Comparison of ENCODE assay signal across 23 mouse cellular contexts in the genomic region with DNA sequence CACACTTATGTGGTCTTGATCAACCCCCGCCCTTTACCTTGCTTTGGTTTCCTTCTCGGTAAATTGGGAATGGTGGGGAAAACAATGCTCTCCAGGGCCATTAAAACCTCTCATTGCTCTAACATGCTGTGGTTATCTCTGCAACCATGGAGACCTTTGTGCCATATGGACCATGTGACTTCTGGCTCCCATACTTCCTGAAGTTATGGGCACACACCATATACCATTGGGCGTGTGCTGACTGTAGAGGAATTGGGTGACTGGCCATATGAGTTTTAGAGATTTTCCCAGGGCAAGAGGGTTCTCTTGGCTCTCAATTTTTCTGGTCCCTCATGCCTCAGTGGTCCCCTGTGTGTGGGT. TPM values are rescaled to one million over a fixed set of nuclear protein-coding genes. Genes with fewer than 3 reads are reported as not detected.
DNase-seq lines count a peak whose midpoint lies in the region; ATAC-seq and TF ChIP-seq lines count a peak whose summit lies in the region.
"Had no signal": no experiment of that assay in that cellular context is flagged by ENCODE, and none has a peak within 500 bp of the region (broad histone marks: within the 10 kb centered on the region; RNA-seq: fewer than 3 reads in every experiment).

No protein-coding gene starts in this region.

- TF ChIP-seq CTCF in kidney, postnatal 0 days (IDR thresholded peaks at IDR 0.05; ENCODE audit: low read depth), result no peak
- TF ChIP-seq CTCF in testis, adult 2 months (IDR thresholded peaks at IDR 0.05; ENCODE audit: control insufficient read depth, insufficient read depth, insufficient replicate concordance, low read depth, low read length), result no peak
- no peak for TF ChIP-seq CTCF in left cerebral cortex, adult 2 months (IDR thresholded peaks at IDR 0.05)

- 73% methylated on average over 3 of the region's 3 CpGs for WGBS in kidney, postnatal 0 days
- WGBS in forebrain, embryonic 10.5 days, result 98% methylated on average over 3 of the region's 3 CpGs

- no peak overlapping the region for H3K9ac ChIP-seq in kidney, postnatal 0 days (ENCODE audit: low read depth, low read length)
- H3K9ac ChIP-seq: embryonic facial prominence, embryonic 15.5 days; forebrain, postnatal 0 days; hindbrain, embryonic 15.5 days; limb, embryonic 12.5 days; midbrain, embryonic 12.5 days; neural tube, embryonic 13.5 days had no signal

- intact Hi-C loops in left cerebral cortex, adult 2 months (cut with DNase I), result no loop called here

- no peak overlapping the region for H3K4me2 ChIP-seq in kidney, postnatal 0 days (ENCODE audit: low read length)
- H3K4me2 ChIP-seq: embryonic facial prominence, embryonic 15.5 days; hindbrain, embryonic 15.5 days; limb, embryonic 12.5 days; midbrain, embryonic 12.5 days; neural tube, embryonic 13.5 days had no signal

- DNase-seq in kidney, postnatal 0 days (ENCODE audit: low spot score), result no peak
- DNase-seq in kidney, postnatal 4 days, result no peak
- no peak for DNase-seq in testis, postnatal 14 days (ENCODE audit: low spot score)
- DNase-seq in forebrain, embryonic 10.5 days (ENCODE audit: extremely low spot score, low spot score), result no peak
- DNase-seq in thymus, postnatal 14 days, result no peak
- DNase-seq in left cerebral cortex, adult 2 months (ENCODE audit: extremely low spot score in 1 of 2, low spot score in 2 of 2), result no peak
- DNase-seq: adrenal gland, postnatal 10 days; cerebellum, adult 18-20 months; cerebellum, postnatal 25 days; embryo, embryonic 11 days; forebrain, postnatal 0 days; heart, postnatal 4 days; kidney, adult 18-20 months; kidney, postnatal 10 days; right cerebral cortex, adult 18-20 months had no signal

- no peak overlapping the region for H3K4me3 ChIP-seq in kidney, postnatal 0 days (replicated peaks; ENCODE audit: low read depth, low read length)
- H3K4me3 ChIP-seq in testis, adult 2 months (ENCODE audit: control insufficient read depth, low read depth, low read length), result no peak overlapping the region
- peak overlapping the region; percentile 5 for H3K4me3 ChIP-seq in megakaryocyte, embryonic 14.5 days (replicated peaks)
- no peak overlapping the region for H3K4me3 ChIP-seq in forebrain, embryonic 10.5 days
- no peak overlapping the region for H3K4me3 ChIP-seq in left cerebral cortex, adult 2 months
- H3K4me3 ChIP-seq: embryonic facial prominence, embryonic 15.5 days; hindbrain, embryonic 15.5 days; limb, embryonic 12.5 days; midbrain, embryonic 12.5 days; neural tube, embryonic 13.5 days had no signal

- H3K36me3 ChIP-seq in kidney, postnatal 0 days (ENCODE audit: insufficient read depth, low read length), result 0 out of 2 replicates have a peak, but pooled peaks cover 6% of the 10 kb centered on the region
- no peaks in the 10 kb centered on the region for H3K36me3 ChIP-seq in testis, adult 2 months (ENCODE audit: control insufficient read depth, insufficient read depth, low read length)
- peaks cover 64% of the 10 kb centered on the region for H3K36me3 ChIP-seq in megakaryocyte, embryonic 14.5 days (replicated peaks; ENCODE audit: low read length)
- H3K36me3 ChIP-seq in forebrain, embryonic 10.5 days (replicated peaks), result peaks cover 13% of the 10 kb centered on the region
- H3K36me3 ChIP-seq: hindbrain, embryonic 15.5 days had no signal

- H3K27me3 ChIP-seq in kidney, postnatal 0 days (ENCODE audit: insufficient read depth, low read length), result no peaks in the 10 kb centered on the region
- H3K27me3 ChIP-seq in testis, adult 2 months (ENCODE audit: control insufficient read depth, insufficient read depth, low read length), result no peaks in the 10 kb centered on the region
- no peaks in the 10 kb centered on the region for H3K27me3 ChIP-seq in megakaryocyte, embryonic 14.5 days (replicated peaks)
- H3K27me3 ChIP-seq in forebrain, embryonic 10.5 days (ENCODE audit: poor library complexity, severe bottlenecking), result no peaks in the 10 kb centered on the region
- H3K27me3 ChIP-seq: embryonic facial prominence, embryonic 15.5 days; hindbrain, embryonic 15.5 days; limb, embryonic 12.5 days; midbrain, embryonic 12.5 days; neural tube, embryonic 13.5 days; Patski had no signal

- no peak for TF ChIP-seq POLR2A in testis, adult 2 months (IDR thresholded peaks at IDR 0.05; ENCODE audit: control insufficient read depth, low read depth, low read length)

- no peaks in the 10 kb centered on the region; the same call in 1 of the 2 replicates for H3K4me1 ChIP-seq in kidney, postnatal 0 days (replicated peaks; ENCODE audit: insufficient read depth, low read length)
- peaks cover 16% of the 10 kb centered on the region for H3K4me1 ChIP-seq in testis, adult 2 months (ENCODE audit: control insufficient read depth, insufficient read depth, low read length)
- peaks cover 65% of the 10 kb centered on the region for H3K4me1 ChIP-seq in megakaryocyte, embryonic 14.5 days
- peaks cover 21% of the 10 kb centered on the region for H3K4me1 ChIP-seq in forebrain, embryonic 10.5 days

- ATAC-seq in kidney, postnatal 0 days (replicated peaks; ENCODE audit: low FRiP score, low read depth), result no peak
- ATAC-seq: Patski had no signal

- no peaks in the 10 kb centered on the region for H3K9me3 ChIP-seq in kidney, postnatal 0 days (replicated peaks; ENCODE audit: low read length)
- H3K9me3 ChIP-seq in megakaryocyte, embryonic 14.5 days, result peaks cover 7% of the 10 kb centered on the region; the same call in 1 of the 2 replicates
- H3K9me3 ChIP-seq in forebrain, embryonic 10.5 days, result no peaks in the 10 kb centered on the region
- H3K9me3 ChIP-seq: embryonic facial prominence, embryonic 15.5 days; hindbrain, embryonic 15.5 days; limb, embryonic 12.5 days; midbrain, embryonic 12.5 days; neural tube, embryonic 13.5 days had no signal

- peak overlapping the region; percentile 27; the same call in 1 of the 2 replicates for H3K27ac ChIP-seq in kidney, postnatal 0 days
- peak overlapping the region; percentile 45; the same call in 1 of the 2 replicates for H3K27ac ChIP-seq in testis, adult 2 months (ENCODE audit: control insufficient read depth, insufficient read depth, low read depth, low read length)
- H3K27ac ChIP-seq in forebrain, embryonic 10.5 days, result no peak overlapping the region
- no peak overlapping the region for H3K27ac ChIP-seq in left cerebral cortex, adult 2 months
- H3K27ac ChIP-seq: embryonic facial prominence, embryonic 15.5 days; hindbrain, embryonic 15.5 days; limb, embryonic 12.5 days; midbrain, embryonic 12.5 days; neural tube, embryonic 13.5 days had no signal

RNA-seq across cellular contexts. Expression of gene Fuca1, which starts 1.3 kb away (rescaled TPM):
- polyA plus RNA-seq in kidney, postnatal 0 days (2015; fragmentation: Nextera tagmentation; extraction: Ambion mirVana), result 98.7 and 99.4 TPM in 2 replicates
- 76.9 and 84.0 TPM in 2 replicates for polyA plus RNA-seq in testis, adult 2 months (2012; rRNA removed)
- 19.9 and 22.2 TPM in 2 replicates for polyA plus RNA-seq in megakaryocyte, embryonic 14.5 days (2012; ENCODE audit: insufficient read depth, low replicate concordance)
- 46.4 and 52.4 TPM in 2 replicates for polyA plus RNA-seq in forebrain, embryonic 10.5 days (2016; fragmentation: Nextera tagmentation; extraction: Ambion mirVana)
- 10 to 100 TPM; 34.9 to 37.9 TPM for total RNA-seq in left cerebral cortex, adult 2 months (2021)

RNA-seq across cellular contexts. Expression of gene Cnr2, which starts 24.1 kb away (rescaled TPM):
- polyA plus RNA-seq in kidney, postnatal 0 days (2015; fragmentation: Nextera tagmentation; extraction: Ambion mirVana), result 0.68 and 0.70 TPM in 2 replicates
- polyA plus RNA-seq in testis, adult 2 months (2012; rRNA removed), result 0.38 and 0.51 TPM in 2 replicates
- polyA plus RNA-seq in megakaryocyte, embryonic 14.5 days (2012; ENCODE audit: insufficient read depth, low replicate concordance), result 1.3 and 4.9 TPM in 2 replicates
- polyA plus RNA-seq in forebrain, embryonic 10.5 days (2016; fragmentation: Nextera tagmentation; extraction: Ambion mirVana), result 0.30 and 0.48 TPM in 2 replicates
- total RNA-seq in left cerebral cortex, adult 2 months (2021), result under 1 TPM in 1 of 2 experiments, not detected in 1; 0.11 TPM

RNA-seq across cellular contexts. Expression of gene Hmgcl, which starts 27.0 kb away (rescaled TPM):
- 107 and 110 TPM in 2 replicates for polyA plus RNA-seq in kidney, postnatal 0 days (2015; fragmentation: Nextera tagmentation; extraction: Ambion mirVana)
- polyA plus RNA-seq in testis, adult 2 months (2012; rRNA removed), result 10.2 and 11.6 TPM in 2 replicates
- polyA plus RNA-seq in megakaryocyte, embryonic 14.5 days (2012; ENCODE audit: insufficient read depth, low replicate concordance), result 27.0 and 31.8 TPM in 2 replicates
- polyA plus RNA-seq in forebrain, embryonic 10.5 days (2016; fragmentation: Nextera tagmentation; extraction: Ambion mirVana), result 65.0 and 65.4 TPM in 2 replicates
- 10 to 100 TPM; 33.4 to 34.1 TPM for total RNA-seq in left cerebral cortex, adult 2 months (2021)

RNA-seq across cellular contexts. Expression of gene Gale, which starts 44.3 kb away (rescaled TPM):
- polyA plus RNA-seq in kidney, postnatal 0 days (2015; fragmentation: Nextera tagmentation; extraction: Ambion mirVana), result 25.1 and 30.0 TPM in 2 replicates
- polyA plus RNA-seq in testis, adult 2 months (2012; rRNA removed), result 8.9 and 10.8 TPM in 2 replicates
- 71.2 and 91.8 TPM in 2 replicates for polyA plus RNA-seq in megakaryocyte, embryonic 14.5 days (2012; ENCODE audit: insufficient read depth, low replicate concordance)
- 39.7 and 41.0 TPM in 2 replicates for polyA plus RNA-seq in forebrain, embryonic 10.5 days (2016; fragmentation: Nextera tagmentation; extraction: Ambion mirVana)
- 10 to 100 TPM; 22.0 to 22.9 TPM for total RNA-seq in left cerebral cortex, adult 2 months (2021)

RNA-seq across cellular contexts. Expression of gene Pnrc2, which starts 45.6 kb away (rescaled TPM):
- 190 and 194 TPM in 2 replicates for polyA plus RNA-seq in kidney, postnatal 0 days (2015; fragmentation: Nextera tagmentation; extraction: Ambion mirVana)
- polyA plus RNA-seq in testis, adult 2 months (2012; rRNA removed), result 6.4 and 7.4 TPM in 2 replicates
- polyA plus RNA-seq in megakaryocyte, embryonic 14.5 days (2012; ENCODE audit: insufficient read depth, low replicate concordance), result 6.2 TPM in 1 of 2 replicates, not detected in the other
- polyA plus RNA-seq in forebrain, embryonic 10.5 days (2016; fragmentation: Nextera tagmentation; extraction: Ambion mirVana), result 205 and 219 TPM in 2 replicates
- 10 to 100 TPM; 41.1 to 41.7 TPM for total RNA-seq in left cerebral cortex, adult 2 months (2021)

Comparison
In these comparisons a context has a peak if more than half of its experiments do, and no peak if none do; other contexts are left out.
1. H3K27ac ChIP-seq: peak in kidney, postnatal 0 days (single experiment) and testis, adult 2 months (single experiment); none in forebrain, embryonic 10.5 days (single experiment) and left cerebral cortex, adult 2 months (single experiment).